In genomic region chr16:76123021-76123384, GRCm38 (mm10) we compare ENCODE assay signal across 27 mouse cellular contexts.
DNase-seq lines count a peak whose midpoint lies in the region; ATAC-seq and TF ChIP-seq lines count a peak whose summit lies in the region.
"Had no signal": no experiment of that assay in that cellular context is flagged by ENCODE, and none has a peak within 500 bp of the region (broad histone marks: within the 10 kb centered on the region; RNA-seq: fewer than 3 reads in every experiment).

No protein-coding gene starts in this region.

- no peak overlapping the region for H3K9ac ChIP-seq in hindbrain, embryonic 11.5 days (ENCODE audit: low read depth, low read length)
- no peak overlapping the region for H3K9ac ChIP-seq in hindbrain, embryonic 13.5 days
- no peak overlapping the region for H3K9ac ChIP-seq in midbrain, embryonic 13.5 days (replicated peaks)
- no peak overlapping the region for H3K9ac ChIP-seq in midbrain, postnatal 0 days (replicated peaks; ENCODE audit: low read length, poor library complexity, severe bottlenecking)
- H3K9ac ChIP-seq: heart, embryonic 13.5 days; kidney, embryonic 15.5 days; limb, embryonic 12.5 days; liver, embryonic 14.5 days; lung, embryonic 15.5 days; midbrain, embryonic 15.5 days had no signal

- H3K9me3 ChIP-seq in hindbrain, embryonic 11.5 days (ENCODE audit: control insufficient read depth, low read length): no peaks in the 10 kb centered on the region
- H3K9me3 ChIP-seq in hindbrain, embryonic 13.5 days: no peaks in the 10 kb centered on the region
- H3K9me3 ChIP-seq in midbrain, embryonic 13.5 days: no peaks in the 10 kb centered on the region
- H3K9me3 ChIP-seq in midbrain, postnatal 0 days (ENCODE audit: low read length): no peaks in the 10 kb centered on the region
- H3K9me3 ChIP-seq: heart, embryonic 13.5 days; kidney, embryonic 15.5 days; limb, embryonic 12.5 days; lung, embryonic 15.5 days; midbrain, embryonic 15.5 days had no signal

- no peak for TF ChIP-seq CTCF in midbrain, postnatal 0 days (IDR thresholded peaks at IDR 0.05)

- 61% methylated on average over 5 of the region's 5 CpGs for WGBS in hindbrain, embryonic 11.5 days
- 39% methylated on average over 5 of the region's 5 CpGs for WGBS in hindbrain, embryonic 13.5 days
- 56% methylated on average over 5 of the region's 5 CpGs for WGBS in midbrain, embryonic 13.5 days
- 53% methylated on average over 5 of the region's 5 CpGs for WGBS in midbrain, postnatal 0 days

- H3K27me3 ChIP-seq in hindbrain, embryonic 11.5 days (ENCODE audit: control insufficient read depth, insufficient read depth, low read length): no peaks in the 10 kb centered on the region
- no peaks in the 10 kb centered on the region for H3K27me3 ChIP-seq in hindbrain, embryonic 13.5 days
- H3K27me3 ChIP-seq in midbrain, embryonic 13.5 days: no peaks in the 10 kb centered on the region
- H3K27me3 ChIP-seq in midbrain, postnatal 0 days (ENCODE audit: insufficient read depth, low read length): no peaks in the 10 kb centered on the region
- H3K27me3 ChIP-seq: heart, embryonic 13.5 days; kidney, embryonic 15.5 days; limb, embryonic 12.5 days; lung, embryonic 15.5 days; midbrain, embryonic 15.5 days; Patski had no signal

- no peaks in the 10 kb centered on the region for H3K4me1 ChIP-seq in hindbrain, embryonic 11.5 days (replicated peaks; ENCODE audit: control insufficient read depth, insufficient read depth, low read length)
- 0 out of 2 replicates have a peak, but pooled peaks cover 3% of the 10 kb centered on the region for H3K4me1 ChIP-seq in hindbrain, embryonic 13.5 days (replicated peaks)
- no peaks in the 10 kb centered on the region for H3K4me1 ChIP-seq in midbrain, embryonic 13.5 days (replicated peaks)
- no peaks in the 10 kb centered on the region for H3K4me1 ChIP-seq in midbrain, postnatal 0 days (ENCODE audit: insufficient read depth, low read length)
- H3K4me1 ChIP-seq: heart, embryonic 13.5 days; kidney, embryonic 15.5 days; limb, embryonic 12.5 days; lung, embryonic 15.5 days; midbrain, embryonic 15.5 days had no signal

- peak; percentile 60; the same call in 1 of the 2 replicates for ATAC-seq in hindbrain, embryonic 11.5 days (ENCODE audit: low FRiP score)
- ATAC-seq in hindbrain, embryonic 13.5 days (ENCODE audit: low FRiP score): no peak
- ATAC-seq in midbrain, embryonic 13.5 days: 0 out of 2 replicates have a peak, but pooled peaks have one; percentile 40
- ATAC-seq in midbrain, postnatal 0 days (ENCODE audit: low FRiP score): no peak
- ATAC-seq in granulocyte monocyte progenitor cell, adult 5-6 weeks (replicated peaks; ENCODE audit: poor library complexity, severe bottlenecking): peak; percentile 20; the same call in 1 of the 2 replicates
- ATAC-seq: intestine, postnatal 0 days; midbrain, embryonic 15.5 days; Patski had no signal

- DNase-seq in hindbrain, embryonic 11.5 days (ENCODE audit: low spot score): no peak
- no peak for DNase-seq in midbrain, postnatal 0 days (ENCODE audit: low spot score)
- DNase-seq in retina, postnatal 1 day: peak; percentile 23
- DNase-seq in heart, adult 9 months (ENCODE audit: low spot score in 2 of 2): no peak
- DNase-seq: adrenal gland, adult 8-10 months; cerebellum, adult 11 months; cerebellum, postnatal 25 days; embryo, embryonic 11 days; gastrocnemius, adult 2 months; heart, adult 11 months; heart, postnatal 4 days; kidney, postnatal 4 days; layer of hippocampus, adult 9-11 months; right cerebral cortex, adult 18-20 months; thymus, postnatal 25 days had no signal

- no peaks in the 10 kb centered on the region for H3K36me3 ChIP-seq in hindbrain, embryonic 11.5 days (ENCODE audit: control insufficient read depth, insufficient read depth, low read length)
- H3K36me3 ChIP-seq in hindbrain, embryonic 13.5 days: no peaks in the 10 kb centered on the region
- H3K36me3 ChIP-seq in midbrain, embryonic 13.5 days: no peaks in the 10 kb centered on the region
- H3K36me3 ChIP-seq in midbrain, postnatal 0 days (ENCODE audit: insufficient read depth, low read length): no peaks in the 10 kb centered on the region
- H3K36me3 ChIP-seq: heart, embryonic 13.5 days; kidney, embryonic 15.5 days; limb, embryonic 12.5 days; lung, embryonic 15.5 days; midbrain, embryonic 15.5 days had no signal

- H3K4me3 ChIP-seq in hindbrain, embryonic 11.5 days (ENCODE audit: low read depth, low read length): no peak overlapping the region
- H3K4me3 ChIP-seq in hindbrain, embryonic 13.5 days: no peak overlapping the region
- H3K4me3 ChIP-seq in midbrain, embryonic 13.5 days (replicated peaks): no peak overlapping the region
- no peak overlapping the region for H3K4me3 ChIP-seq in midbrain, postnatal 0 days (ENCODE audit: low read depth, low read length)
- H3K4me3 ChIP-seq: gastrocnemius, adult 2 months; heart, embryonic 13.5 days; kidney, embryonic 15.5 days; limb, embryonic 12.5 days; lung, embryonic 15.5 days; midbrain, embryonic 15.5 days had no signal

- no peak overlapping the region for H3K27ac ChIP-seq in hindbrain, embryonic 11.5 days (ENCODE audit: low read depth, low read length)
- no peak overlapping the region for H3K27ac ChIP-seq in hindbrain, embryonic 13.5 days
- no peak overlapping the region for H3K27ac ChIP-seq in midbrain, embryonic 13.5 days
- H3K27ac ChIP-seq in midbrain, postnatal 0 days (ENCODE audit: low read depth, low read length): no peak overlapping the region
- H3K27ac ChIP-seq: gastrocnemius, adult 2 months; heart, embryonic 13.5 days; kidney, embryonic 15.5 days; limb, embryonic 12.5 days; liver, embryonic 14.5 days; lung, embryonic 15.5 days; macrophage; midbrain, embryonic 15.5 days had no signal

- H3K4me2 ChIP-seq in hindbrain, embryonic 11.5 days (replicated peaks; ENCODE audit: low read depth, low read length): no peak overlapping the region
- H3K4me2 ChIP-seq in hindbrain, embryonic 13.5 days: no peak overlapping the region
- H3K4me2 ChIP-seq in midbrain, embryonic 13.5 days (replicated peaks): no peak overlapping the region
- H3K4me2 ChIP-seq in midbrain, postnatal 0 days (ENCODE audit: low read depth, low read length, poor library complexity, severe bottlenecking): no peak overlapping the region
- H3K4me2 ChIP-seq: heart, embryonic 13.5 days; kidney, embryonic 15.5 days; limb, embryonic 12.5 days; lung, embryonic 15.5 days; midbrain, embryonic 15.5 days had no signal

Comparison
In these comparisons a context has a peak if more than half of its experiments do, and no peak if none do; other contexts are left out.
1. ATAC-seq: peak in hindbrain, embryonic 11.5 days (single experiment), midbrain, embryonic 13.5 days (single experiment) and granulocyte monocyte progenitor cell, adult 5-6 weeks (single experiment); none in hindbrain, embryonic 13.5 days (single experiment) and midbrain, postnatal 0 days (single experiment).